Mouse (Mus musculus): ENCODE measurements around the gene Pinlyp.

GRCm38 (mm10) chr7:24506065-24506459 is 39.9 kb downstream of the Pinlyp start:
- no peak for TF ChIP-seq CTCF (IDR thresholded peaks at IDR 0.05; ENCODE audit: low read depth, low read length)
- no peak for TF ChIP-seq POLR2A (IDR thresholded peaks at IDR 0.05; ENCODE audit: borderline replicate concordance, low read depth, low read length)
